Comparison of ENCODE assay signal across 17 mouse cellular contexts in genomic region chr12:25792571-25793075, GRCm38 (mm10).
DNase-seq lines count a peak whose midpoint lies in the region; TF ChIP-seq lines count a peak whose summit lies in the region.
"Had no signal": no experiment of that assay in that cellular context is flagged by ENCODE, and none has a peak within 500 bp of the region (broad histone marks: within the 10 kb centered on the region; RNA-seq: fewer than 3 reads in every experiment).

No protein-coding gene starts in this region.

- TF ChIP-seq CTCF in lung, adult 2 months (IDR thresholded peaks at IDR 0.05; ENCODE audit: insufficient read depth, low read length) = no peak

- no peak overlapping the region for H3K4me3 ChIP-seq in lung, adult 2 months (replicated peaks; ENCODE audit: extremely low read depth, low read depth, low read length)
- H3K4me3 ChIP-seq: embryonic facial prominence, embryonic 10.5 days; forebrain, embryonic 15.5 days; heart, embryonic 10.5 days; hindbrain, embryonic 12.5 days had no signal

- no peaks in the 10 kb centered on the region for H3K4me1 ChIP-seq in lung, adult 2 months (ENCODE audit: control insufficient read depth, insufficient read depth, low read length)
- H3K4me1 ChIP-seq: embryonic facial prominence, embryonic 10.5 days; forebrain, embryonic 15.5 days; heart, embryonic 10.5 days; hindbrain, embryonic 12.5 days had no signal

- peak; percentile 8 for DNase-seq in cerebellum, adult 11-12 months
- no peak for DNase-seq in cerebellum, adult 8-10 months
- peak; percentile 23 for DNase-seq in lung, adult 2 months
- DNase-seq in lung, postnatal 10 days = no peak
- peak; percentile 98 for DNase-seq in gonadal fat pad, adult 2 months (ENCODE audit: low read depth)
- no peak for DNase-seq in layer of hippocampus, postnatal 14 days (ENCODE audit: low spot score in 2 of 2)
- DNase-seq in thymus, postnatal 0 days (ENCODE audit: low spot score) = no peak
- DNase-seq: adrenal gland, postnatal 25 days; cerebellum, adult 9-10 months; gastrocnemius, postnatal 36 days; heart, adult 18-20 months; heart, postnatal 10 days; heart, postnatal 4 days had no signal

- no peak for TF ChIP-seq POLR2A in lung, adult 2 months (IDR thresholded peaks at IDR 0.05; ENCODE audit: borderline replicate concordance, extremely low read depth, low read depth, low read length)

- 66% methylated on average over 2 of the region's 2 CpGs for WGBS in lung, adult 2 months

Comparison
In these comparisons a context has a peak if more than half of its experiments do, and no peak if none do; other contexts are left out.
1. DNase-seq: peak in cerebellum, adult 11-12 months (single experiment), lung, adult 2 months (single experiment) and gonadal fat pad, adult 2 months (single experiment); none in cerebellum, adult 8-10 months (single experiment), lung, postnatal 10 days (single experiment), layer of hippocampus, postnatal 14 days (0 of 2) and thymus, postnatal 0 days (single experiment).